Mouse (Mus musculus) hindbrain, postnatal 0 days (tissue): ENCODE data around the gene Ccdc151. TPM values are rescaled to one million over a fixed set of nuclear protein-coding genes. Genes with fewer than 3 reads are reported as not detected.

Experiments used
- ATAC-seq: fragments of 200-750 bp; cut with Nextera tagmentation; 2 replicates; pipeline ENCODE4 v1.8.0; 2017; ENCODE audit warnings: mild to moderate bottlenecking, moderate TSS enrichment, moderate library complexity
- DNase-seq: peaks from one replicate; pipeline ENCODE4 v3.0.0-alpha.2; 2015; ENCODE audit warnings: low spot score
- H3K27ac ChIP-seq: fragments of 300-500 bp; sonication (generic); 2 replicates; pipeline ENCODE4 v1.5.1; 2014; ENCODE audit warnings: mild to moderate bottlenecking
- H3K27me3 ChIP-seq: fragments of 300-500 bp; sonication (generic); 2 replicates; pipeline ENCODE4 v1.6.1; 2014; ENCODE audit warnings: low read length, mixed read lengths; ENCODE audit not compliant: insufficient read depth
- H3K36me3 ChIP-seq: fragments of 300-500 bp; sonication (generic); 2 replicates; pipeline ENCODE4 v1.6.1; 2014; ENCODE audit warnings: low read length, mixed read lengths; ENCODE audit not compliant: insufficient read depth
- H3K4me1 ChIP-seq: fragments of 300-500 bp; sonication (generic); 2 replicates; pipeline ENCODE4 v1.6.1; 2014; ENCODE audit warnings: antibody characterized with exemption, low read length, mixed read lengths; ENCODE audit not compliant: insufficient read depth
- H3K4me2 ChIP-seq: fragments of 300-500 bp; sonication (generic); 2 replicates; pipeline ENCODE4 v1.6.1; 2014; ENCODE audit warnings: low read depth, mild to moderate bottlenecking, low read length, moderate library complexity, mixed read lengths
- H3K4me3 ChIP-seq: fragments of 300-500 bp; sonication (generic); 2 replicates; pipeline ENCODE4 v1.5.1; 2014; ENCODE audit warnings: low read length
- H3K9ac ChIP-seq: fragments of 300-500 bp; sonication (generic); replicated peaks from 2 replicates; pipeline ENCODE4 v1.6.1; 2014; ENCODE audit warnings: mild to moderate bottlenecking, low read length, moderate library complexity, mixed read lengths
- H3K9me3 ChIP-seq: fragments of 300-500 bp; sonication (generic); 2 replicates; pipeline ENCODE4 v1.6.1; 2016; ENCODE audit warnings: low read length, mixed read lengths
- CTCF ChIP-seq: IDR thresholded peaks from 2 replicates; pipeline ENCODE4 v1.5.1; 2016; ENCODE audit warnings: antibody characterized with exemption, control low read depth, low read depth
- WGBS: fragments of 180-500 bp; shearing (Covaris S2); extraction: QIAGEN DNeasy Blood & Tissue Kit; methylation state at CpG from one replicate; pipeline ENCODE4 v1.1.7; 2014; 5-methylcytosine and 5-hydroxymethylcytosine counted together
- polyA plus RNA-seq: library from polyadenylated mRNA; unstranded; fragments of >200 nt; fragmentation: Nextera tagmentation; extraction: Ambion mirVana; gene quantifications from 2 replicates; pipeline ENCODE4 v1.2.1, GENCODE M21; 2015
- total RNA-seq: library from RNA; depleted of rRNA; stranded (reverse); fragments of >200 nt; gene quantifications from 2 replicates; pipeline ENCODE4 v1.2.3, GENCODE M21; 2014

Ccdc151 gene
- total and polyA plus RNA-seq, 2 experiments from 2014 or later, result 3.3 to 4.2 TPM

GRCm38 (mm10) chr9:22017208-22017825, 14.9 kb upstream of the Ccdc151 start:
- 59% methylated on average over 7 of the region's 7 CpGs for WGBS
- ATAC-seq (peak; percentile 13; the same call in 1 of the 2 replicates), DNase-seq (peak; percentile 50)
- H3K4me1 ChIP-seq, result no peaks in the 10 kb centered on the region
- no peaks in the 10 kb centered on the region for H3K9me3 ChIP-seq
- no peak for TF ChIP-seq CTCF
- H3K4me3 ChIP-seq, result no peak overlapping the region
- H3K9ac ChIP-seq, result no peak overlapping the region
- no peaks in the 10 kb centered on the region for H3K27me3 ChIP-seq
- no peak overlapping the region for H3K27ac ChIP-seq
- no peak overlapping the region for H3K4me2 ChIP-seq
- peaks cover 31% of the 10 kb centered on the region for H3K36me3 ChIP-seq

DNA sequence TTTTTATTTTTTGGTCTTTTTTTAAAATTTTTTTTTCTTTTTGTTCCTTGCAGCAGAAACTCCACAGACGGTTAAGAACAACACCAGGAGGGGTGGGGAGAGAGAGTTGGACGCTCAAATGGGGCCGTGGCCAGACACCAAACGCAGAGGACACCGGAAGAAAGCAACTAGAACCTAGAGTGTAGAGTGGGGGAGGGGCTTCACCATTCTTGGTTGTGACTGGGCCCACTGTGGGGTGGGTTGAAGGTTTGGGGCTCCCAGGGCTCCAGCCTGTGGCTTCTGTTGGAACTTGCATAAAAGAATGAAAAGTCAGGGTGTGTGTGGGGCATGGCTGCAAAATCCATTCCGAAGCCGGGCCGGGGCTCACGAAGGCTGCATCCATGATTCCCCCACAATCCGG, 13.8 kb upstream of the Ccdc151 start:
- Histone ChIP-seq H3K9me3 (no peaks in the 10 kb centered on the region), H3K27ac (no peak overlapping the region), H3K27me3 (no peaks in the 10 kb centered on the region), H3K4me2 (no peak overlapping the region), H3K9ac (no peak overlapping the region), H3K4me3 (no peak overlapping the region), H3K36me3 (peaks cover 41% of the 10 kb centered on the region), H3K4me1 (no peaks in the 10 kb centered on the region)
- 61% methylated on average over 10 of the region's 10 CpGs for WGBS
- ATAC-seq (no peak), DNase-seq (no peak)
- TF ChIP-seq CTCF, result no peak

DNA sequence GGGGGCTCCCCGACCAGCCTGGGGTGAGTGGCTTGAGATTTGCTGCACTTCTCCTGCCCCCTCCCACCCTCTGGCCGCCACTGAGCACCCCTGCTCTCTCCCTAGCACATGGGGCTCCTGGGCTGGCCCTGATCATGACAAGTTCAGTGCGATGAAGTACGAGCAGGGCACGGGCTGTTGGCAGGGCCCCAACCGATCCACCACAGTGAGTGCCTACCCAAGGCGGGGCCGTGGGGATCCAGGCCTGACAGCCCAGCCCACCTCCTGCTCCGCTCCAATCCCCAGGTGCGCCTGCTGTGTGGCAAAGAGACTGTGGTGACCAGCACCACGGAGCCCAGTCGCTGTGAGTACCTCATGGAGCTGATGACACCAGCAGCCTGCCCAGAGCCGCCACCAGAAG, 10.3 kb upstream of the Ccdc151 start:
- no peaks in the 10 kb centered on the region for H3K4me1 ChIP-seq
- WGBS, result 82% methylated on average over 13 of the region's 13 CpGs
- no peak overlapping the region for H3K4me3 ChIP-seq
- no peaks in the 10 kb centered on the region for H3K27me3 ChIP-seq
- H3K27ac ChIP-seq, result no peak overlapping the region
- ATAC-seq (peak; percentile 7; the same call in 1 of the 2 replicates), DNase-seq (no peak)
- no peak overlapping the region for H3K9ac ChIP-seq
- no peaks in the 10 kb centered on the region for H3K9me3 ChIP-seq
- no peak overlapping the region for H3K4me2 ChIP-seq
- TF ChIP-seq CTCF, result no peak
- peaks cover 65% of the 10 kb centered on the region for H3K36me3 ChIP-seq

GRCm38 (mm10) chr9:22011055-22011454, 8.6 kb upstream of the Ccdc151 start:
- 0 out of 2 replicates have a peak, but pooled peaks have one; percentile 1 for ATAC-seq
- WGBS, result 83% methylated on average over 5 of the region's 5 CpGs
- Histone ChIP-seq H3K27ac (no peak overlapping the region), H3K9ac (no peak overlapping the region), H3K4me2 (no peak overlapping the region), H3K36me3 (peaks cover 75% of the 10 kb centered on the region), H3K9me3 (no peaks in the 10 kb centered on the region), H3K4me3 (no peak overlapping the region), H3K27me3 (no peaks in the 10 kb centered on the region), H3K4me1 (no peaks in the 10 kb centered on the region)
- no peak for DNase-seq
- no peak for TF ChIP-seq CTCF

- ATAC-seq, result no peak
- Histone ChIP-seq H3K4me1 (peaks cover 11% of the 10 kb centered on the region), H3K36me3 (peaks cover 44% of the 10 kb centered on the region), H3K4me2 (no peak overlapping the region), H3K27ac (no peak overlapping the region), H3K4me3 (no peak overlapping the region), H3K27me3 (no peaks in the 10 kb centered on the region), H3K9ac (no peak overlapping the region), H3K9me3 (no peaks in the 10 kb centered on the region)
- DNase-seq, result no peak
- WGBS, result 92% methylated on average over 12 of the region's 12 CpGs
- no peak for TF ChIP-seq CTCF
Observed at GRCm38 (mm10) chr9:22004546-22004945, 2.1 kb upstream of the Ccdc151 start.

GRCm38 (mm10) chr9:22003163-22003554, 725 bp upstream of the Ccdc151 start:
- Histone ChIP-seq H3K36me3 (peaks cover 33% of the 10 kb centered on the region), H3K4me1 (peaks cover 11% of the 10 kb centered on the region), H3K27ac (peak overlapping the region; percentile 83), H3K9ac (peak overlapping the region; percentile 79), H3K4me3 (peak overlapping the region; percentile 71), H3K9me3 (no peaks in the 10 kb centered on the region), H3K27me3 (no peaks in the 10 kb centered on the region), H3K4me2 (peak overlapping the region; percentile 89)
- DNase-seq (peak; percentile 68), ATAC-seq (peak; percentile 7; the same call in 1 of the 2 replicates)
- WGBS, result under 1% methylated on average over 18 of the region's 18 CpGs
- TF ChIP-seq CTCF, result peak; percentile 8; the same call in 1 of the 2 replicates

DNA sequence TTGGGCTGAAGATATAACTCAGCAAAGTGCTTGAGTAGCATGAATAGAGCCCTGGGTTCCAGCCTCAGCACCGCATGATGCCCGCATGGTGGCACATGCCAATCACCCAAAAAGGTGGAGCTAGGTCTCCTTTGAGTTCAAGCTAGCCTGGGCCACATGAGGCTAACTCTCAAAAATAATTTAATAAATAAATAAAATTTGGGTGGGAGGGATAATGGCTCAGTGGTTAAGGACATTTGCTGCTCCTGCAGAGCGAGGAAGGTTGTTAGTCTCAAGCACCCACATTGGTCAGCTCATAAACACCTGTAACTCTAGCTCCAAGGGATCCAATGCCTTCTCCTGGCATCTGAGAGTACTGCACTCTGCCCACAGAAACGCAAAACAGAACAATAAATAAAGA, 801 bp downstream of the Ccdc151 start:
- no peak for ATAC-seq
- peak overlapping the region; percentile 58; the same call in 1 of the 2 replicates for H3K27ac ChIP-seq
- peak overlapping the region; percentile 63 for H3K4me2 ChIP-seq
- no peak overlapping the region for H3K9ac ChIP-seq
- 83% methylated on average over 4 of the region's 4 CpGs for WGBS
- peaks cover 11% of the 10 kb centered on the region for H3K4me1 ChIP-seq
- peaks cover 18% of the 10 kb centered on the region for H3K36me3 ChIP-seq
- H3K4me3 ChIP-seq, result no peak overlapping the region
- DNase-seq, result no peak
- no peaks in the 10 kb centered on the region for H3K9me3 ChIP-seq
- TF ChIP-seq CTCF, result peak; percentile 40
- no peaks in the 10 kb centered on the region for H3K27me3 ChIP-seq
